Mouse (Mus musculus) granulocyte monocyte progenitor cell, adult 5-6 weeks (primary cell): ENCODE measurements around the gene Stx17. TPM values are rescaled to one million over a fixed set of nuclear protein-coding genes. Genes with fewer than 3 reads are reported as not detected.

Experiments used
- ATAC-seq: replicated peaks from 2 replicates; pipeline ENCODE4 v1.8.0; 2016; ENCODE audit warnings: mild to moderate bottlenecking, moderate TSS enrichment, inconsistent platforms; ENCODE audit not compliant: poor library complexity, severe bottlenecking
- total RNA-seq, 2 experiments: library from RNA; stranded (forward) in 1 of 2; stranded (reverse) in 1 of 2; fragments of 200-712, 200-1000 nt in 1 of 2; fragments of >200 nt in 1 of 2; fragmentation: Nextera tagmentation in 1 of 2; gene quantifications; 2 replicates each; pipeline ENCODE4 v1.2.3; 2014 to 2017

Stx17 gene
- total RNA-seq, 2 experiments from 2014 or later, result 21.7 to 22.6 TPM

DNA sequence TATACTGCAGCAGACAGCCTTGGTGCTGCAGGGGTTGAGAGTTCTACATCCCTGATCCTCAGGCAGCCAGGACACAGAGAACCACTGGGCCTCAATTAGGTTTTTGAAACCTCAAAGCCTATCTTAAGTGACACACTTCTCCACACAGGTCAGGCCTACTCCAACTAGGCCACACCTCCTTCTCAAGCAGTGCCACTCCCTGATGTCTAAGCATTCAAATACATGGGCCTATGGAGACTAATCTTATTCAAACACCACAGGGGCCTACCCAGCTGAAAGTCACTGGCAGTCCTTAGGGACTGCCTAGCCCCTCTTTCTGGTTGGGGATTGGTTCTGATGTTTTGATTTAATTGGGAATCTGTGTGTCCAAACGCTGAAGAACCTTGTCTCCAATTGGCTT, 31.1 kb downstream of the Stx17 start:
- no peak for ATAC-seq

DNA sequence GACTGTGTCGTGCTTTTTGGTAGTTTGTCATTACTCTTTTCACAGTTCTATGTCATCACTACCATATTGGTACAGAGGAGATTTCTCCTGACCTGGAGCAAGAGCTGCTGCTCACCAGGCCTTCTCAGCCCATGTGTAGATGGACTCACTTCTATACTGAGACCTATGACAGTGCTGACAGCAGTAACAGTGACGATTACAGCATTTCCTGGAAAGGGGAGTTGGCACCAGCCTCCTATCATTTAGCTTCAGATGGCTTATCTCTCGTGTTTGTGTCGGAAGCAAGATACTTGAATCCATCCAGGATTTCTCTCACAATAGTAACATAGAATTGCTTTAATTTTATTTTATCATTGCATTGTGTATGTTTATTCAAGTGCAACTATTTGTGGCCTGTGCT, 35.7 kb downstream of the Stx17 start:
- ATAC-seq, result no peak

DNA sequence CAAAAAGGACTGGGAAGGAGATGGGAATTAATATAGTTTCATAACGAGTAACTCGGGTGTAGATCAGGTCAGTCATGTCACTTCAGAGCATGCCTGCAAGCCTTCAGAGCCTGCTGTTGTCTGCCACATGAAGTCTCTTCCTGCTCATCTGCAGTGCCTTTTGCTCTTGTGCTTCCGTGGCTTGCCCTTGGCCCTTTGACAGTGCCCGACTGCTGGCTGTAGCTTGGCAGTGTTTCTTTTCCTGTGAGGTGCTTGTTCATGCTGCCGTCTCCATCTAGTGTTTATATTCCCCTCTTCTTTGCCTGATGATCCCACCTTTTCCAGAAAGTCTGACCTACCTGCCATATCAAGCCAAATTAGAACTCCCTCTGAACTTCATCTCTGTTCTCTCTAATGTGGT, 39.1 kb downstream of the Stx17 start:
- no peak for ATAC-seq

DNA sequence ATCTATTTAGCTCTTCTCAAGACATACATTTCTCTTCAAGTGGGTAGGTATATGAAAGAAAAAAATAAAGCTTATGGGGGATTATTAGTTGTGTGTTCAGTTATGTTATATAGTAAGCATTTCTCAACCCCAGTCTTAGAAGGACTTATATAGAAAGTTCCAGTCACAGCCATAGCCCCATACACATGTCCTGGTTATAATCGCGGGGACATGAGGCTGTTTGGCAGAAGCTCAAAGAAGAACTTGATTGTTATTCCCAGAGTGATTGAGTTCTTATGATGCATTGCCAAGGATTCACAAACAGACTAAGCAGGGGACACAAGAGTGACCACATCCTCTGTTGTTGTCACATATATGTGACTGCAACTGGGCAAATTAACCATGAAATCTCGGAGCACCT, 51.0 kb downstream of the Stx17 start:
- ATAC-seq, result no peak

DNA sequence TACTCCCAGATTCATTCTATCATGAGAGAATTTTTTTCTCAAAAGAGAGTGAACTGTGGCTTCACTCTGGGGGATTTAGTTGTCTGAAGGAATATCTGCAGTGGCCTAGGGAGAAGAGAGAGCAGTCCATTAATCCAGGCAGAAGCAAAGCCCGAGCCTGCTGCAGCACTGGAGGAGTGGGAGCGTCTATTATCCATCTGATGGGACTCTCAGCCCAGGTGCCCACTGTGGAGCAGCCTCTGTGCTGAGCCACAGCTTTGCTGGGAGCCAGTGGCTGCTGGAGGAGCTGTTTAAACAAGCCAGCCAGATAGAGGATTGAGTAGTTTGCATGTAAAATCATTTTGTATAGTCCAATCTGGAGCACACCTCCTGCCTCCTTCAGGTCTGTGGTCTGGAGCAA, 56.2 kb downstream of the Stx17 start:
- ATAC-seq, result no peak

DNA sequence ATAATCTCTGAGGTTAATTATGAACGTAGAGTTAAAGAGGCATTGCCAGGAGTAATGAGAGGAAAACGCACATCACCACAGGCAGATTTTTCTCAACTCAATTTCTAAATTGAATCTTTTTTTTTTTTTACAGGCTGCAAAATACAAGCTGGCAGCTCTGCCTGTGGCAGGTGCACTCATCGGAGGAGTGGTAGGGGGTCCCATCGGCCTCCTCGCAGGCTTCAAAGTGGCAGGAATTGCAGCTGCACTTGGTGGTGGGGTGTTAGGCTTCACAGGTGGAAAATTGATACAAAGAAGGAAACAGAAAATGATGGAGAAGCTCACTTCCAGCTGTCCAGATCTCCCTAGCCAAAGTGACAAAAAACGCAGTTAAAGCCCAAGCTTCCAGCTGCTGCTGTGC, 56.7 kb downstream of the Stx17 start:
- ATAC-seq, result no peak

DNA sequence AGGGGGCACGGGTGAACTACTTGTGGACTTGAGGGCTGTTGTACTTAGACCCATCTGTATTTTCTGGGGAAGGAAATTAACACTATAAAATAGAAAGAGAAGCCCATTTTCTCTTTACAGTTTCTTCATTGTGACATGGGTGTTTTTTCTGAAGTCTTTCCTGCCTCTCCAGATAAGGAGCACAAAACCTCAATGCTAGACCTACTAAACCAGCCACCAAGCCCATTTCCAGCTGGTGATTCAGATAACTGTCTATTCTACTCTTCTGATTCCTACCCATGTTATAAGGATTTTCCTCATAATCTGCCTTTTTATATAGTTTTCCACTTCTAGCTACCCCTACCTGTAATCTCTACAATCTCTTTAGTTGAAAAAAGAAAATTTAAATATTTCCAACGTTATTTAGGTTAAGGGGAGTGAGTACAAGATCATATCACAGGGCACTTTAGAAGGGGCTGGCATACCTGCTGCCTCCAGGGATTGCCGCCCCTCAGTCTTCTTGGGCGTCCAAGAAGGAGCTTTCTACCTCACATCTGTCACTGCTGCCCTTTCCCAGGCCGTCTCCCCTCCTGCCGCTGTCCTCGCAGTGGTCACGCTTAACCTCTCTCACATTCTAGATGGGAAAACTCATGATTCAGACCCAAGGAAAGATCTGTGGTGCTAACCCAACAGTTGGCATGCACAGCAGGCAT, 57.5 kb downstream of the Stx17 start:
- no peak for ATAC-seq

DNA sequence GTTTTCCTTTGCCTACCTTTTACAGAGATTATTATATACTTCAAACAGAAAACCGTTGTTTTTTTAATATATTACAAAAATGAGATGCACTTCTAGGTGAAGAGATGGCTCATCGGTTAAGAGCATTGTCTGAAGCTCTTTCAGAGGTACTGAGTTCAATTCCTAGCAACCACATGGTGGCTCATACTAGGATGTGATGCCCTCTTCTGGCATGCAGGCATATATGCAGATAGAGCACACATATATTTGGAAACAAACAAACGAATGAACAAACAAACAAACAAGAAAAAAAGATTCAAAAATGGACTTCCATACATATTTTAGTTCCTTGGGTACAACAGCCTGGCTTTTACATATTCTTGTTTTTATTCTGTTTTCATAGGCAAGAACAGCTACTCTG, 73.2 kb downstream of the Stx17 start:
- ATAC-seq, result no peak

DNA sequence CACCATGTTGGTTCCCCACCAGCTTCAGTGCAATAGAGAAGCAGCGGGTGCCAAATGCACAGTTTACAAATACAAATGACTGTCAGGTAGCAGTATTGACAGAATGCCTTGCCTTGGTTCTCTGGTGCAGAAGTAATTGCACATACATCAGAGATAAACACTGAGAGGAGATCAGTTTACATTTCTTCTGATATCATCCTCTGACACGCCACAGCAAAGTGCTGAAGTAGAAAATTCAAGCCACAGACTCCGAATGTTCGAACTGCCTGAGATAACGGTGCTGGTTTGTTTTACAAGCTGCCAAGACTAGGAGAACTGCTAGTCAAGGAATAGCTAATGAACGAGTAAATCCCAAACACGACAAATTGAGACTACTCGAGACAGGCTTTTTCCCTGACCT, 73.7 kb downstream of the Stx17 start:
- ATAC-seq, result no peak

DNA sequence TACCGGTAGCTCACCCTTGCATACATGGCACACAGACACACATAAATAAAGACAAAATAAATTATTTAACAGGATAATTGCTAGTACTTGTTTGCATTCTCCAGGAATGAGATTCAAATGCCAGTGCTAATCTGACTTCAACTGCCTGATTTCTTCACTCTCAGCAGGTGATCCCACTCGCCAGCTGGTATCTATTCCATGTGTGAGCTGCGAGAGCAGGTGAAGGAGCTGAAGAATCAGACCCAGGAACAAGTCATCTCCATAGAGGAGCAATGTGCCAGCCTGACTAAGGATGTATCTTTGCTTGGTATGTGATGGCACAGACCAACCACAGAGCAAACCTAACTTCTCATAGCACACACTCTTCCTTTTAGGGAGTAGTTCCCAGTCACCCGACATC, 78.8 kb downstream of the Stx17 start:
- no peak for ATAC-seq

DNA sequence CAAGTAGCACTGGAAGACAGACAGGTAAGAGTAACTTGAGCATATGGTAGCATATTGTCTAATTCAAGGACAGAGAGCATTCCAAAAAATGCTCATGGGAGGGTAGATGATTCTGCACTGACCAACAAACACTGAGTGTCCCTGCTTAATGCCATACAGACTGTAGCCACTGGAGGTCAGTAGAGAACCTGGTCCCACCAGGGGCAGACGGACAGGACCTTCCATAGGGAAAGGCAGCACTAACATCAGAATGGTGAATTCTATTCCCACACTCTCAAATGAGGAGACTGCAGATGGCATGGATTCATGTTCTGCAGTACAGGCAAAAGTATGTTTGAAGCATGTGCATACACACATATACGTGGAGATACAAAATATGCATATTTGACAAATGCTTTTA, 100.5 kb downstream of the Stx17 start:
- peak; percentile 88 for ATAC-seq

DNA sequence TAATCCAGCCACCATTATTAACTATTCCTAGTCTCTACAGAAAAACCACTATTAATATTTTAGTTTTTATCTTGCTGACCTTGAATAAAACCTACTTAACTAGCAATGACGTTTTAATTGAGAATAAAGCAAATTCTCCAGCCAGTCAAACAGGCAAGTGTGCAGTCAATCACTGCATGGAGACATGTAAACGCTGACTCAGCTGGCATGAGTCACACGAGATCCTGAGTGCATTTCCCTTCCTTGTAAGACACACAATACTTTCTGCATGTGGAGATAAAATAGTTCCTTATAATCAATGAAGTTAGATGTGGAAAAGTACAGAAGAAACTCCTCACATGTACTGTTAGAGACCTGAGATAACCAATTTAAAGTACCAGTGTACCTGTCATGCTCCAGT, 100.9 kb downstream of the Stx17 start:
- ATAC-seq, result no peak

DNA sequence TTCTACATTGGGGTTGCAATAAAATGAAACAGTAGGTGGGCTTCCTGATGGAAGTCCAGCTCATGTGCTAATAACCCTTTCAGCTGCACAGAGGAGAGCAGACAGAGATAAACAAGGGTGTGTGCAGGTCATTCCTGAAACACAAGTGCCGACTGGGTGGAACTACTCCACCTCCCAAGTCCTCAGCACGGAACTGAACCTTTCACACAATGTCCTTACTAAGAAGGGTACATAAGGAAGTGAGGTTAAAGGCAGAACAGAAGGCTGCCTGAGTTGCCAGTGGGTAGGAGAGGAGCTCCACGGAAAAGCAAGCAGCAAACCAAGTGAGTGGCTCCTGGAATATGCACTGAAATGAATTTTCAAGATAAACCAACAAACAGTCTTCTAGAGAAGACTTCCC, 102.1 kb downstream of the Stx17 start:
- ATAC-seq, result no peak

Other genes starting within 250 kb of the Stx17 start
- gene Nr4a3, start 79.8 kb upstream of the Stx17 start, total RNA-seq (2014; fragmentation: Nextera tagmentation), result 0.21 TPM in 1 of 2 replicates, not detected in the other
- gene Nr4a3, start 79.8 kb upstream of the Stx17 start, total RNA-seq (2017), result 0.36 and 0.99 TPM in 2 replicates
- 73.6 and 88.3 TPM in 2 replicates for gene Erp44, start 154.6 kb downstream of the Stx17 start, total RNA-seq (2014; fragmentation: Nextera tagmentation)
- gene Erp44, start 154.6 kb downstream of the Stx17 start, total RNA-seq (2017), result 98.4 and 109 TPM in 2 replicates
- 11.1 and 19.2 TPM in 2 replicates for gene Invs, start 154.8 kb downstream of the Stx17 start, total RNA-seq (2014; fragmentation: Nextera tagmentation)
- 7.5 and 9.9 TPM in 2 replicates for gene Invs, start 154.8 kb downstream of the Stx17 start, total RNA-seq (2017)